Mouse (Mus musculus) olfactory bulb, adult 2 months (tissue): ENCODE results near the gene Ibsp.

ENCODE experiments used
- CTCF ChIP-seq: fragments of 200-500 bp; IDR thresholded peaks from 2 replicates; pipeline ENCODE4 v1.5.1; 2012; ENCODE audit warnings: low read depth, mild to moderate bottlenecking, low read length, moderate library complexity; ENCODE audit not compliant: insufficient read depth
- POLR2A ChIP-seq: fragments of 200-500 bp; IDR thresholded peaks from 2 replicates; pipeline ENCODE4 v1.6.1; 2012; ENCODE audit warnings: mild to moderate bottlenecking, low read depth, low read length, moderate library complexity; ENCODE audit not compliant: insufficient read depth

- TF ChIP-seq POLR2A (no peak), CTCF (no peak)
Measured at GRCm38 (mm10) chr5:104344526-104345240, 45.7 kb downstream of the Ibsp start.
